Mouse (Mus musculus) thymus, postnatal 10 days (tissue): ENCODE measurements around the gene Cdca7.
A peak's percentile ranks its signal among the peaks of the same experiment; 100 is the strongest.

ENCODE experiments used
- DNase-seq, 2 experiments: peaks; one replicate each; pipeline ENCODE4 v3.0.0; 2021; ENCODE audit warnings: low spot score in 2 of 2

Cdca7 gene

DNA sequence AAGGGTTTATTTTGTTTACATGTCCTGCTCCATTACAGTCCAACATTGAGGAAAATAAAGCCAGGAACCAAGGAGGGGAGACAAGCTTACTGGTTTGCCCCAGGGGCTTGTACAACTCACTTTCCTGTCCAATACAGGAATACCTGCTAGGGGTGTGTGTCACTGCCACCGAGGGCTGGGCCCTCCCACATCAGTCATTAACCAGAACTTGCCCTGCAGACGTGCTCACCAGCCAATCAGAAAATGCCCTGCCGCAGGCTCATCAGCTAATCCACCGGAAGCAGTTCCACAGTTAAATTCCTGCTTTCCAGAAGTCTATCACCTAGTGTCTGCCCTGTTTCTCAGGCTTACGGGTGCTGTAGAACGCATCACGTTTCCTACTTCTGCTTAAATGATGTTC lies 15.7 kb downstream of the Cdca7 start:
- no peak for DNase-seq

DNA sequence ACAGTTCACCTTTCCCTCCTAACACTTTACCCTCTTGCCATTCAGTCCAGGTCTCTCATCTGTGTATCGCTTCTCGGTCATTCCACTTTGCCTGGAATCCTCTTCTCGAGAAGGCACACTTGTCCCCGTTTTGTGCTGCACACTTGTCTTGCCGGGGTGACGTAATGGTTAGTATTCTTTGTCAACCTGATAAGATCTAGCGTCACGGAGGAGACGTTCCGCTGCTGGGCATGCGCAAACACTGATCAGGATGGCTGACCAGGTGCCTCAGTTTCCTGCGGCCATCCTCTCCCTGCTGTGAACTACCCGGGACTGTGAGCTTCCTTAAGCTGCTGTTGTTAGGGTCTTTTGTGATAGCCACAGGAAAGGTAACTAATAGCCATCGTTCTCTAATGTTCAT lies 17.1 kb downstream of the Cdca7 start:
- DNase-seq, result peak in 1 of 2 experiments; percentile 31

DNA sequence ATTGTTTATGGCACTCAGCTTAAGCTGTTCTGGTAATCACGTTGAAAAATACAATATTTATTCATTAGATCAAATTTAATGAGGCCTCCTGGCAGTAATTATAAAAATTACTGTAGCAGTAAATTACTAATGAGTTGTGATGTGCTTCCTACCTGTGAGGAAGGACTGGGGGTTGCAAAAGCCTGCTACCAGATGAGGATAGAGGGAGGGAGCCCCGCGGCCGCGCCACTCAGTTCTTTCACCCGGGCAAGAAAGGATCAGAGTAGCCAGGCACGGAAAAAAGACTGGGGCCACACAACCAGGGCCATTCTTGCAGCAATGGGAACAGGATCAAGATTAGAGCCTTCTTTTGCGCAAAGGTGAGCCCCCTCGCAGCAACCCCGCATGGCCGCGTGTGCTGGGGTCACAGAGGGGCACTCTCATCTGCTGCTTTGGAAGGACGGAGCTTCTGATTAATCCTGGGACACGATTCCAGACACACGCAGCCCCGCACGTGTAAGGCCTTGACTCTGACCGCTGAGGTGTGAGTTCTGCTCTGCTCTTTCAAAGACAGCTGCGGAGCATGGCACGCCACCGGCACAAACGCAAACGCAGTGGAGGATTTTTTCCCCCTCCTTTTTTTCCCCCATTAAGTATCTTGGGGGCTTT lies 23.2 kb downstream of the Cdca7 start:
- DNase-seq, result no peak

DNA sequence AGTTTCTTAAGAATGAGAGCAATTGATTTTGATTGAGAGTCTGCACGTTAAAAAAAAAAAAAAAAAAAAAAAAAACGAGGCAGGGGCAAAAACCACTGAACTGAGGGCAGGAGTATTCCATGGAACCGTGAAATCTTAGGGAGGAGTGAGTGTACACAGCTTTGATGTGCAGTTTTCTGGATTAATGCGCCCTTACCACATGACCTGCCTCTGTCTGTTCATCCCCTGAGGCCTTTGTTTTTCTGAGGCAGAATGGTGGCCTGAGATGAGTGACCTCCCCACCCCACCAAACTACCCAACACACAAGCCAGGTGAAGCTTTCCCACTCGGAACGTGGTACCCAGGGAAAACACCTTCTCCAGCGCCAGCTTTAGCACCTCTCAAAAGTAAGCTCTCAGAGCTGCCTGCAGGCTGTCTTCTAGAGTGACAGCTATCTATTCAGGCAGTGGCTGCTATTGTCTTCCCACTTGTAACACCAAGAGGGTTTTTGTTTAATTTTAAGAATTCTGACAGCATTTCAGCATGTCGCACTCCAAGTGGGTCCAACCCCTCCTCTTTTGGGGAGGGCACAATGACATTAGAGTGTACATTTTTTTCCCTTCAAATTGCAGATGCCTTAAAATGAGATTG lies 23.9 kb downstream of the Cdca7 start:
- no peak for DNase-seq

DNA sequence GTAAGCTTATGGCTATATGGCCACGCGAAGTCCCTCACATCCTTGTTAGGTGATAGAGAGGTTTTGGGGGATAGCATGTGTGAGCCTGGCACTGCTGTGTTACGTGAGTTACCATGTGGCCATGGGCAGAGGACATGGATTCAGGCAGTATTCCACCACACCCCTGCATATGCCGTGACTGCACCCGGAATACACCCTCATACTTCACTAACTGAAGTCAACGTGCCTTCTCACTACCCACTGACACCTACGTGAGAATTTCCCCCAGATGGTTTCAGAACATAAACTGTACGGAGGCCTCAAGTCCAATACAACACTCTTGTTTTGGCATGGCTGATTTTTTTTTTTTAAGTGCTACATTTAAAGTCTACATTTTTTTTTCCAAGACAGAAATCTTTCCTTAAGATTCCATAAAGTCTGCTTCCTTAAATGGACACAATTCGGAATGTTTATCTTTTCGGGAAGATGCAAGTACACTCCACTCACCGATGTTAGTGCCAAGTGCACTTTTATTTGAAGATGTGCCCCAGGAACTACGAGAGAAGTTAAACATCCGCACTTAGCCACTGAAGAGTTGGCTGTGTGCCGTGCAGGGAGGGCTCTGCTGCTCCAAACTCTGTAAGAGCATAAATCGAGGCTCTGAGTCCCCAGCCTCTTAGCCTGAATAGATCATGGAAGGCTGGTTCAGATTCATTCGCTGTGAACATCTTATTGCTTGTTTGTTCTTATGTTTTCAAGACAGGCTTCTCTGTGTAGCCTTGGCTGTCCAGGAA lies 26.3 kb downstream of the Cdca7 start:
- DNase-seq, result no peak

DNA sequence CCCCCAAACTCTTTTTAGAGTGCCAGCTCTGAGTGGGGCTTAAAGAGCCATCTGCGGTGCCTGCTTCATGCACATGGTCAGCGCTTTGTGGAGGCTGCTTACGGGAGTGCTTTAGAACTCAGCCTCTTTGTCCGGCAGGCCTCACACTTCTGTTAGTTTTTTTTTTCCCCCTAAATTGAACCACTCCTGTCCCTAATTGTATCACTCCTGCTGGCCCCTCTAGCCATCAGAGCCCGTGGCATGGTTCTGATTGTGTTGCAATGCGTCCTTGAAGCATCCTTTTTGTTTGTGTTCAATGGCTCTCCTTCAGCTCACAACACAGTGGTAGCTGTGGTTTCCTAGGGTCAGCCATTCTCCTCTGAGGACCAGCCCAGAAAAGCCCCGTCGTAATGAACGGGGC lies 27.7 kb downstream of the Cdca7 start:
- no peak for DNase-seq

DNA sequence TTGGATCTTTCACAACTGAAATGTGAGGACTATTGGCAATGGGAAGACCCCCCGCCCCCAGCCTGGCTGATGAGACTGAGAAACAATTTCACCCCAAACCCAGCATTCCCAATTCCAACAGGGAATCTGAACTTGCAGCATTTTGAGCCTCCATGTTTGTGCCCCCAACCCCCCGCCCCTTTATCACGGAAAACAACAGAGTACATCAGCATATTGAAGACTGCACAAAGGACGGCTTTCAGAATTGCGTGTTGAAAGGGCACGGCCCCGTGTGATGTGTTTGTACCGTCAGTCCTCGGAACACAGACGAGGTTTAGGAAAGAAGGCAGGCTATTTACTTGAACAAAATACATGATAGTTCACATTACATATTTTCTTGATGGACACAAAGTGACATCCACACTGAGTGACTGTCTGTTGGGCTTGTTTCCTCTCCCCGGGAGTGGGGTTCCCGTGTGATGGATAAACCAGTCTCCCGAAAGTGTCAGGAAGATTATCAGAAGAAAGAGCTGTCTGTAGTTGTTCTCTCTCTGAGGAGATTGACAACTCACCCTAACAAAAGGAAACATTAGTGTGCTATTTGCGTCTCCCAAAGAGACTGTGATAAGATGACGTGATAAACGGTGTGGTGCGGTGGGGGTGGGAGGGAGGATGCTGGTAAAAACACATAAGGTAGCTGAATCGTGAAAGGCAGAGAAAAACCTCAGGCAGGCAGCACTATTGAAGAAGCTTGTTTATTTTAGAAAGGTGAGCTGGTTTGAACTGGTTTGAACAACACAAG lies 32.1 kb downstream of the Cdca7 start:
- no peak for DNase-seq

DNA sequence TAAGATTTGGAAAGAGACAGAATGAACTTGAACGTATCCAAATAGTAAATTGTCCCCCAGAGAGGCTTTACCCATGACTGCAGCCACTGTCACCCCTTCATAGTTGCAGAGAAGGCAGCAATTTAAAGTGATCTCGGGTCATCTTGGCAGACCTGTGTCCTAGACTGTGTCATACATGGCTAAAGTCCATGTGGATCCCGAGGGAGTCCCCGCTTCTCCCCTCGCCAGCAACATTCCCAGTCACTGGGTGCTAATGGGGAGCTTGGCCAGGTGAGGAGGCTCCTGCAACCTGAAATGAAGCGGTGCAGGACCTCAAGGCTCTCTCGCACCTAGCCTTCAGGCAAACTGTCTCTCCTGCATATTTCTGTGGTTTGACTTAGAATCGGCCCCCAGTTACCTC lies 32.9 kb downstream of the Cdca7 start:
- DNase-seq, result no peak

DNA sequence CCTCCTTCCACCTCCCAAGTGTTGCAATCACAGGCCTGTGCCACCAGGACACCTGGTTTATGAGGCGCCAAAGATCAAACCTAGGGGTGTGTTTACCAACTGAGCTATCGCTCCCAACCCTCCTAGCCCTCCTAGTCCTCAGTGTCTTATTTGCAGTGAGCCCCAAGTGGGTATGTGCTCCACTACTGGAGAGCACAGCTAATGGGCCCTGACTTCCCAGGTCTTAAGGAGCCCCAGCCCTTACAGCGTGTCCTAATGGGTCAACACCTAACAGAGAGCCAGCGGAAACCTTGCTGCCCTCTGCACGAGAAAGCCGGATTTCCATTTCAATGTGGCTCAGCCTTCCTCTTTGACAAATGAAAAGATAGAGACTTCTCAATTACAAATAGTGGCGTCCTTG lies 39.6 kb downstream of the Cdca7 start:
- DNase-seq, result no peak

DNA sequence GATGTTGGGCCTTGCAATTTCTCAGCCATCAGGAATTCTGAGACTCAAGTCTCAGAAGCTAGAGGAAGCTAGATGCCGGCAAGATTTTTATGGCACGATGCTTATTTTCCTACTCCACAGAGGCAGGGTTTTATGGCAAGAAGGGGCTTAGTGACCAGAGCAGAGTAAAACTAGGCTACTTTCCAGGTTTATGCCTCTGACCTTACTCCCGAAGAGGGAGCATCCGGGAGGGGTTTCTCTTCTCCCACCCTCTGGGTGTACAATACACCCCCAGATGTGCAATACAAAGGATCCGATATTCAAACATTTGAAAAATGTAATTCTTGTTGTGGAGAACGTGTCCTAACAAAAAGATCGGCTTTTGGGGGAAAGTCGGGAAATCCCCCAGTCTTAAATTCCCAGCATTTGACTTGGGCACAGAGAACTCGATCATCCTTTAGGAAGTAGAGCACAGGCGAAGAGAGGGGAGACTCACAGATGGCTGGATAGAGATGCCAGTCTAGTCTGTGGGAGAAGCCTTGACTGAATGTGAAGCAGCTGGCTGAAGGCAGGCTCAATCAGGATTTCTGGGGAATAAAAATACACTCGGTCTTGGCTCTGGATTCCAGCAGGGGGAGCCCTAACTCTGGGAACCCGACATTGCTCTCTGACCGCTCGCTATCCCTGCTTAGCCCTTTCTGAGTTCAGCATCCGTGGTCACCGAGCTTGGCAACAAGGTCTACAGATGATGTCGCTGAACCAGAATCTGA lies 40.2 kb downstream of the Cdca7 start:
- peak in 1 of 2 experiments; percentile 36 for DNase-seq

DNA sequence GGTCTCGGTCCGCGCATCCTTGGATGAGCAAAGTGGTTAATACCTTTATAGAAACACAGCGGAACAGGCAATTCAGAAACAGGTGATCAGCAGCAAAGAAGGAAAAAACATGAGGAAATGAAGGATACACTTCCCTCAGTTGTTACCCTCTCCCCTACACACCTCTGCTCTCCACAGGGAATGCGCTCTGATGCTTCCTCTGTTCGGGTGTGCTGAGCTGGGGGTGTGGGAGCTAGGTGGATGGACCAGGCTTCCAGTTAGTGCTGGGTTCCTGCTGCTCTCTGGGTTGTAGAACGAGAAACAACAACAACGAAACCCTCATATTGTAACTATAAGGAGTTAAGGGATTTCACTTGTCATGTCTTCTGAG lies 40.7 kb downstream of the Cdca7 start:
- DNase-seq, result no peak

DNA sequence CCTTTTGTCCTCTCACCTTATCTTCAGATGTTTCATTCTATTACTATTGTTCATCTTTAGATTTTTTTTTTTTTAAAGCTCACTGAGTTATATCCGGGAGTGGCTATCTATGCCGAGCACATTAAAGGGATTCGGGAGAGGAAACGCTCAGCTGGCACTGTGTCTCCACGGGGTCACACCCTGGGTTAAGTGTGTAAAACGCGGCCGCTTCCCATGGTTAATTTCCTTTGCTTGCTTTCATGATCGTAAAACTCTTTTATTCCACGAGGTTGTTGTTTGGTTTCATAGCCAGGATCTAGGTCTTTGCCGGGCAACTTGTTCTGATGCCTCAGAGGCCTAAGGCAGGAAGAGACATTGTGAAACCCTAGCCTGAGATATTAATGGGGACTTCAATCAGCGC lies 48.1 kb downstream of the Cdca7 start:
- DNase-seq, result no peak

DNA sequence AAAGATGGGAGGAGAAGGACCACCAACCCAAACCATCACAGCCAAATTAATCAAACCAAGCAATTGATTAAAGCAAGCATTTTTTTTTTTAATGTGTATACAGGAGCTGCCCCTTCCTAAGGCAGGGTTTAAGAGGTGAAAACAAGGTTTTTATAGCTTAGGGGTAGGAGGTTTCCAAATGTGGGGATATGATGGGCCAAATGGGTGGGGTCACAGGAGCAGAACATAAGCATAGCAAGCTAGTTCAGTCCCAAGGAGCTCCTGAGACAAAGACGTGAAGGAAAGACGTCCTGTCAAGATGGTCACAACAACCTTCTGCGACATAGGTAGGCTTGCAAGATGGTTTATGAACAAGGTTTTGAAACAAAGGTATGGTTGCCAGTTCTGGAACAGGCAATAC lies 49.6 kb downstream of the Cdca7 start:
- no peak for DNase-seq

DNA sequence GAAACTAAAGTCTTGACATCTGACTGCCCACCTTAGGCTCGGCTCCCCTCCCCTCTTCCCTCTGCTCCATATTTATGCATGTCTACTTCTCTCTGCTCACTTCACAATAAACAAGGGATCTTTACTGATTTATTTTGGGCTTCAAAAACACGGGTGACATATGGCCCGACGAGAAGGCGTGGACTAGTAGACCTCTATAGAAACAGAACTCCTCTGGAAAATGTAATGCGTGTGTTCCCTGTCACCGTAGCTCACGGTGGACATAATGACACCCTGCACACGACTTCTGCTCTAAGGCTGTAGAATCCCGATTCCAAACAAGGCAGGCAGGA lies 53.0 kb downstream of the Cdca7 start:
- DNase-seq, result no peak

DNA sequence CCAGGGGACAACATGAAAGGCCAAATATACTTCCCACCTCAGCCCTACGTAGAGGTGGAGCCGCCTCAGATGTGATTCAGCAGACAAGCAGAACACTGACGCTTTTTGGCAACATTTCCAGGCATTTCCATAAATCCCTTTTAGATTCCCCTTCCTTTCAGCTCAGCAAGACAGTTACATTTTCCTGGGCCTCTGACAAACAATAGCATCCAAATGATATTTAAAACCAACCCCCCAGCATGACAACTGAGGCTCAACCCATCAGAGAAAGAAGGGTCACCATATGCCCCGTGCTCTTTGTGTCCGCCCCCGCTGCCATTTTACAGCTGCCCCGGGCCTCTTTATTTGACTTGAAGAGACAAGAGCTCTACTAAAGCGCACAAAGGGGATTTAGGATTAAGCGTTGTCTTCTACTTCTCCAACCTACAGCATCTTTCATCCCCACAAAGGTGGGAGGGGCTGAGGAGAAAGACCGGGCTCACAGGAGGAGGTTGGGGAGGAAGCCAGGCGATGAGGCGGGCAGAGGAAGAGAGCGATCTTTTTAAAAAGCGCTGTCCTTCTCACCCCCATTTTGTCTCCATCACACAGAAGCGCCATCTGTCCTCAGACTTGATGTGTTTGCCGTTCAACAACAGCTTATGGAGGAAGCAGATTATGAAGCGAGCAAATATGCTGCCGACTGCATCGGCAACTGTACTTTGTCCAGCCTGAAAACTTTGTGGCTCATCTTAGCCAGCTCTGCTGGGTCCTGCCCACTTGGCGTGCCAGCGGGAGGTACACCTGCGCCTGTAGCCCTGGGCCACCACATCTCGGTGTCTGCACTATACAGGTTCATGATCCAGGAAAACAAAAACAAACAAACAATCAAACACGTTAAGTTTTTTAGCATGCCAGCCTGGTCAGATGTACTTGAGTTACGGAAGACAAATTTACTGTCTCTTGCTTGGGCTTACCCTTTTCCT lies 53.7 kb downstream of the Cdca7 start:
- DNase-seq, result no peak

DNA sequence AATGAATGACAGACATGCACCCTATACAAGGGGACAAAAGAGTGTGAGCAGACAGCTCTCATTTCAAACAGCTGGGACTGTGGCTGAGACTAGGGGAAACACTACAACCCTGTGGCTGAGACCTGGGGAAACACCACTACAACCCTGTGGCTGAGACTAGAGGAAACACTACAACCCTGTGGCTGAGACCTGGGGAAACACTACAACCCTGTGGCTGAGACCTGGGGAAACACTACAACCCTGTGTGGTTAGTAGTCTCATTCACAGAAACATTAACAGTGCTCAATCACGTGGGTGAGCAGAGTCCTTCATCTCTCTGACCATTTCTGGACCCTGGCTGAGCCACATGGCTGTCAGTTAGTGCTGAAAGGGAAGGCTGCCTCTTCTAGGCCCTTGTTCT lies 59.9 kb downstream of the Cdca7 start:
- DNase-seq, result no peak
